Mouse (Mus musculus) adrenal gland, adult 8-10 months (tissue): Measurements from ENCODE around the gene 4930415O20Rik. TPM values are rescaled to one million over a fixed set of nuclear protein-coding genes. Genes with fewer than 3 reads are reported as not detected.
"Not testable (repeated sequence)": the region's sequence is repeated elsewhere in the genome, so short reads cannot be mapped to it uniquely, and the experiment has no call there.

Experiments
- DNase-seq: peaks from one replicate; pipeline ENCODE4 v3.0.0; 2022
- total RNA-seq, 4 experiments: library from RNA; stranded (reverse); gene quantifications; 2 replicates each; pipeline ENCODE4 v1.2.4; 2022

4930415O20Rik gene
- total RNA-seq, 4 experiments from 2014 or later = not detected

DNA sequence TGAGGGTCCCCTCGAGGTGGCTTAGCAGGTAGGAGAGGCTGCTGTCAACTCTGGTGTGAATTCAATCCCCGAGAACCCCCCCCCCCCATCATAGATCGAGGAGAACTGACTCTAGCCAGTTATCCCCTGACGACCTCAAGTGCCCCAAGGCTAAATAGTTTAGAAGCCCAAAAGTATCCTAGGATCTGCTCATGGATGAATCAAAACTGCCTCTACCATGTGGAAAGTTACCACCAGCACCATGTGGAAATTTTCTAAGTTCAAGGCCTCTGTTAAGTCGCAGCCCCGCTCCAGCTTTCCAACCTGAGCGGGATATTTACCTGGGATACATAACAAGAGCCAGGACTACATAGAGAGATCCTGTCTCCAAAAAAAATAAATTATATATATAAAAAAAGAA, 1.6 kb upstream of the 4930415O20Rik start:
- DNase-seq = no peak

DNA sequence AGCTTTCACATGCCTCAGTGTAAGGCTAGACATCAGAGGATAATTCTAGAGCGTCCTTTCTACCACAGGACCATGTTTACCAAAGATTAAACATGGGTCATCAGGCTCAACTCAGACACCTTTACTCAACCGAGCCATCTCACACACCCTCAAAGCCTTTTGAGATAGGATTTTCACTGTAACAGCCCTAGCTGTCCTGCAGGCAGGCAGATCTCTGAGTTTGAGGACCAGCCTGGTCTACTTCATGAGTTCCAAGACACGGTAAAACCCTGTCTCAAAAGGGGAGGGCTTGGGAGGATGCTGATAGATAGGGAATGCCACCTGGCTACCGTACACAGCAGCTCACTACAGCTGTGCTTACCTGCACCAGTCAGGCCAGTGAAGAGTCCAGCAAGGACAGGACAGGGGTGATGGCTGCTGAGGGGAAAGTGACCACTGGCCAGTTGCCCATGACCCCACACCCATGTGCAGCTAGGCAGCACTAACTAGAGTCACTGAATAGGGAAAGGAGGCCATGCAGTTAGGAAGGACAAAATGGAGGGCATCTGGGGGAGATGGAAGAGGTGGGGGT, 924 bp upstream of the 4930415O20Rik start:
- DNase-seq = no peak

- DNase-seq = no peak
These were observed 2.5 kb downstream of the 4930415O20Rik start for GRCm38 (mm10) chr15:98573293-98573692.

DNA sequence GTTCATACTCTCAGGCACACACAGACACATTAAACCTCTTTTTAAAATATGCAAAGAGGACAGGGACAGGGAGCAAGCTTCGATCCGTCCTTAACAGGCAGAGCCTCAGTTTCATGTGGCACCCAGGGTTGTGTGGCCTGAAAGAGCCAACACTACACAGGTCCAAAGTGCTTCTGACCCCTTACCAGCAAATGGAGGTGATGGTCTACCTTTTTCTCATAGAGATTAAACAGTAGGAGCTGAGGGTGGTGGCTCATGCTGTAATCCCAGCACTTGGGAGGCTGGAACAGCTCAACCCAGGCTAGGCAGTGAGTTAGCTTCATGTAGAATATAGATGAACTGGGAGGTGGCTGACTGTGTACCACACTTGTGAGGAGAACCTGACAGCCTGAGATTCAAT, 8.5 kb downstream of the 4930415O20Rik start:
- no peak for DNase-seq

DNA sequence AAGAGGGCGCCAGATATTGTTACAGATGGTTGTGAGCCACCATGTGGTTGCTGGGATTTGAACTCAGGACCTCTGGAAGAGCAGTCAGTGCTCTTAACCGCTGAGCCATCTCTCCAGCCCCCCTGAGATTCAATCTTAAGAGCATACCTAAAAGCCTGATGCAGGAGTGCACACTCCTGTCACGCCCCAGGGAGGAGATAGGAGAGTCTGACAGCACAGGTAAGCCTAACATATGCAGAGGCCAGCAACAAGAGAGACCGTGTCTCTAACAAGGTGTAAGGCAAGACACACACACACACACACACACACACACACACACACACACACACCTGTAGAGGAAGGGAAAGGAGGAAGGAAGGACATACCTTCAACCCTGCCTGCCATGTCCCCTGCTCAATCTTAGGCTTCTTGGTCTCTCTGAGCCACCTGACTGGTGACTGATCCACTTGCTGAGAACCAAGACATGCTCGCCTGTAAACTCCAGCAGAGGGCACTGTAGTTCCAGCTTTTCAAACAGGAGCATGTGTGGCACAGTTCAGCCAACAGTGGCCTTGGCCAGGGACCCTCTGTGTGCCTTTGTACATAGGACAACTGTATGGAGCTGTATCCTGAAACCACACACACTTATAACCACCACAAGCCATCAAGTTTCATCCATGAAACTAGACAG, 9.1 kb downstream of the 4930415O20Rik start:
- DNase-seq = peak; percentile 51

- DNase-seq = no peak
These were observed 11.6 kb downstream of the 4930415O20Rik start for GRCm38 (mm10) chr15:98582410-98582809.

- DNase-seq = no peak
These were observed 12.2 kb downstream of the 4930415O20Rik start for GRCm38 (mm10) chr15:98582996-98583395.

DNA sequence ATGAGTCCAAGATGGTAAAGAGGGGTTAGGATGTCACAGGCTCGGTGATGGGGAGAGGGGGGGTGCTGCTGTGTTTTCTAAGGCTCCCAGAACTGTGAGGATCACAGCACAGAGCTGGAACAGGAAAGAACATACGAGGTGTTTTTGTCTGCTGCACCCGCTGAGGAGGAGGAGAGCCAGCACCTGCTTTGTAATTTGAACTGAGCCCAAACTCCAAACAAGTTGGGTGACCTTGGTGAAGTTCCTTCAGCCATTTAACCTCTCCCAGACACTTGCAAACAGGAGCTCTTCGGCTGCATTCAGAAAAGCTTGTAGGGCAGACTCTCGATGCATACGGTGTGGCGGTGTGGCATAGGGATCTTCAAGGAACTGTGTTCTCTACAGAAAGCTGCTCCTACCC, 14.6 kb downstream of the 4930415O20Rik start:
- DNase-seq = no peak

DNA sequence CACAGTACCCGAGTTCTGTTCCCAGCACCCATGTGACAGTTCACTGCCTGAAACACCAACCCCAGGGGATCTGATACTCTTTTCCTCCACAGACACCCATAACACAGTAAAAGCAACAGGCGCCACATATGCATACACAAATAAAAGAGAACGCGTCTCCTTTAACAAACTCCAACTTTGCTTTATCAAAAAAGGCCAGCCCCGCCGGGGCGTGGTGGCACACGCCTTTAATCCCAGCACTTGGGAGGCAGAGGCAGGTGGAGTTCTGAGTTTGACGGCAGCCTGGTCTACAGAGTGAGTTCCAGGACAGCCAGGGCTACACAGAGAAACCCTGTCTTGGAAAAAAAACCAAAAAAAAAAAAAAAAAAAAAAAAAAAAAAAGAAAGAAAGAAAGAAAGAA, 15.3 kb downstream of the 4930415O20Rik start:
- DNase-seq = not testable (repeated sequence)

DNA sequence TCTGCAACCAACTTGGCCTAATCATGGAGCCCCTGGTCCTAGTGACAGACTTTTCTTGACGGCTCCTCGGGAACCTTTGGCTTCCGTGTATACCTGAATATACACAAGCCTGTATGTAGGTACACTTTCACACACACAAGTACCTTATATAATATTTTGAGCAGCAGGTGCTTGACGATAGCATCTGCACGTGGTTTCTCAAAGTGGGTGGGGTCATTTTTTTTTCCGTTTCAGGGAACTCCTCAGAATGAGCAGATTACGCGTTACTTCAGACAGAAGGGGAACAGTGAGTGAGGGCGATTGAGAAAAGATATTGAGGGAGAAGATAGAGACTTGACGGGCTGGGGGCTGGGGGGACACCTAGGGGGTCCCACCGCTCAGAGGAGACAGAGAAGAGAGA, 16.9 kb downstream of the 4930415O20Rik start:
- no peak for DNase-seq

- no peak for DNase-seq
These were observed 19.0 kb downstream of the 4930415O20Rik start for GRCm38 (mm10) chr15:98589640-98590336.

- DNase-seq = no peak
These were observed 20.6 kb downstream of the 4930415O20Rik start for GRCm38 (mm10) chr15:98591396-98591795.

GRCm38 (mm10) chr15:98594193-98594592, 23.4 kb downstream of the 4930415O20Rik start:
- DNase-seq = no peak

- no peak for DNase-seq
These were observed 24.2 kb downstream of the 4930415O20Rik start for GRCm38 (mm10) chr15:98595049-98595448.

GRCm38 (mm10) chr15:98596609-98597008, 25.8 kb downstream of the 4930415O20Rik start:
- DNase-seq = no peak

- DNase-seq = no peak
These were observed 29.4 kb downstream of the 4930415O20Rik start for GRCm38 (mm10) chr15:98600036-98600709.

- no peak for DNase-seq
These were observed 31.0 kb downstream of the 4930415O20Rik start for GRCm38 (mm10) chr15:98601832-98602190.

GRCm38 (mm10) chr15:98602191-98602881, 31.5 kb downstream of the 4930415O20Rik start:
- no peak for DNase-seq

GRCm38 (mm10) chr15:98602921-98603458, 32.2 kb downstream of the 4930415O20Rik start:
- no peak for DNase-seq

GRCm38 (mm10) chr15:98604041-98604575, 33.3 kb downstream of the 4930415O20Rik start:
- no peak for DNase-seq

DNA sequence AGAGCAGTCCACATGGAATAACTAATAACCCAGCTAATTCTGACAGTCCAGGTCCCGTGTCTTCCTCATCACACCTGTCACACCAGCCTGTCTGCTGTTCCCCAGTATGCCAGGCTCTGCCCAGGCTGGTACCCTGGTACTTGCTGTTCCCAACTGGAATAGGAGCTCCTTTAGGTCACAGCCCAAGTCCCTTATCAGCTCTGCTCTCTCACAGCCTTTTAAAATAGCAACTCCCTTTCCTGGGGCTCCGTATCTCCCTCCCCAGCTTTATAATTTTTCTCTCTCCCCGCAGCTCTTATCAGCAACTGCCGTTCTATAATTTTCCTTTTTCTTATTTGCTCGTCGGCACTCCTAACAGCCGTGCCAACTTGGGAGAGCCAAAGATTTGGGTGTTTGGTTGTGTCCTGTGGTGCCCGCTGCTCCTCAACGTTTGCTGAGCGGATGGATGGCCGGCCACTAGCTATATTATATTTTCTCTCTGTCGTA, 35.3 kb downstream of the 4930415O20Rik start:
- DNase-seq = no peak

DNA sequence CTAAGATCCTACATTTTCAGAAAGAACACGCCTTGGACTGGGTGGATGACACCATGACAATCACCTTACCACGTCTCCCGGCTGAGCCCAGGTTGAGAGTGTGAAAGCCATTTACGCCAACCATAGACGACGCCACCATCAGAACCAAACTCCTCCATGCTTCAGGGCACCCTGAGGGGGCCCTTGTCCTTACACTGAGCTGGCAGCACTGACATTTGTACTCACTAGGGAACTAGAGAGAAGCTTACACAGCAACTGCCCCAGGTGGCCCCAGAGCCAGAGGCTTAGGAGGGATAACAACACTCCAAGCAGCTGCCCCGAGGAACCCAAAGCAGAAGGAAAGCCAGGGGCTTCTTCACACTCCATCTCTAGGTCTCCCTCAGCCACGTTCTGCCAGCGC, 35.9 kb downstream of the 4930415O20Rik start:
- no peak for DNase-seq
